Mouse (Mus musculus) brain, embryonic 14.5 days (tissue): ENCODE results near the gene Gipc2. TPM values are rescaled to one million over a fixed set of nuclear protein-coding genes. Genes with fewer than 3 reads are reported as not detected.
A peak's percentile ranks its signal among the peaks of the same experiment; 100 is the strongest.

Experiments
- DNase-seq: peaks from one replicate; pipeline ENCODE4 v3.0.0-alpha.2; 2011; ENCODE audit warnings: low read depth
- CTCF ChIP-seq: fragments of 200-500 bp; IDR thresholded peaks from 2 replicates; pipeline ENCODE4 v1.5.1; 2012; ENCODE audit warnings: inconsistent platforms, mild to moderate bottlenecking, moderate library complexity, borderline replicate concordance; ENCODE audit not compliant: insufficient read depth, insufficient read length; ENCODE audit errors: extremely low read depth
- POLR2A ChIP-seq: fragments of 200-500 bp; IDR thresholded peaks from 2 replicates; pipeline ENCODE4 v1.6.1; 2012; ENCODE audit warnings: mild to moderate bottlenecking, inconsistent platforms, borderline replicate concordance; ENCODE audit not compliant: poor library complexity, insufficient read depth, insufficient read length, severe bottlenecking; ENCODE audit errors: extremely low read depth
- polyA plus RNA-seq: library from polyadenylated mRNA; depleted of rRNA; stranded (reverse); fragments of >200 nt; gene quantifications from 2 replicates; pipeline ENCODE4 v1.2.3, GENCODE M21; 2012

Gipc2 gene
- polyA plus RNA-seq, 1 experiment: 6.0 TPM

- TF ChIP-seq POLR2A: no peak
- DNase-seq: peak; percentile 48
These were observed 43.9 kb downstream of the Gipc2 start for GRCm38 (mm10) chr3:152122101-152122500.

GRCm38 (mm10) chr3:152121169-152122009, 44.6 kb downstream of the Gipc2 start:
- TF ChIP-seq POLR2A: no peak
- no peak for TF ChIP-seq CTCF
- no peak for DNase-seq

GRCm38 (mm10) chr3:152119987-152120386, 46.0 kb downstream of the Gipc2 start:
- DNase-seq: no peak
- TF ChIP-seq POLR2A (no peak), CTCF (no peak)

- TF ChIP-seq CTCF (no peak), POLR2A (no peak)
- DNase-seq: no peak
These were observed 48.1 kb downstream of the Gipc2 start for GRCm38 (mm10) chr3:152117941-152118340.

DNA sequence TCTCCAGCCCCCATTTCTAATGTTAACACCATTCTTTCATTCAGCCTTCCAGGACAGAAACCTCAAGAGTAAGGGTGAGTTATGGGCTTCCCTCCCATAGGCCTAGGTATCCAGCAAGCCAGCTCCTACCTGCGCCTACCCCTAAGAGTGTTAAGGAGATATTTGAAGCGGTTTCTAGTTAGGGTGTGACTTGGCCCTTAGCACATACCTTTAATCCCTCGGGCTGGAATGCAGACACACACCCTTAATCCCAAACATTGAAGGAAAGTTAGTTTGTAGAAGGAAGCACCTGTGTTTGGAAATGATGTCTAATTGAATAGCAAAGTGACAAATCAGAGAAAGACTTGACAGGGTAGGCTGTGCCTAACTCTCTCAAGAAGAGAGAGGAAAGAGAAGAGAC, 49.9 kb downstream of the Gipc2 start:
- TF ChIP-seq POLR2A (no peak), CTCF (no peak)
- DNase-seq: no peak

DNA sequence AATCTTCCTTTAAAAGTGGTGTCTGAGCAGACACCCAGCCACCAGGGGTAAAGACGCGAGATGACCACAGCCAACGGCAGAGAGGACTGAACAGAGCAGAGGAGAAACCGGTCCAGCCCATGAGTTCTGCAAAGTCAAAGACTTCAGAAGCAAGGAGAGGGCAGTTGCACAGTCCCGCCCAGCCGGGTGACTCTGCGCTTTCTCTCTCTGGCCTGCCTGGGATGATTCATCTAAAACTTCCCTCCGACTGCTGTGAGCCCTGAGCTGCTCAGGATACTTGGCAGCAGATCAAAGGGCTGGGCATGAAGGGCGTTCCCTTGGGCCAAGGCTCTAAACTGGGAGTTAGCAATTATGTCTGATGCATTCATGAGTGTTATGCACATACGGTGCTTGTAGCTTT, 51.2 kb downstream of the Gipc2 start:
- TF ChIP-seq CTCF: no peak
- no peak for TF ChIP-seq POLR2A
- peak; percentile 88 for DNase-seq

DNA sequence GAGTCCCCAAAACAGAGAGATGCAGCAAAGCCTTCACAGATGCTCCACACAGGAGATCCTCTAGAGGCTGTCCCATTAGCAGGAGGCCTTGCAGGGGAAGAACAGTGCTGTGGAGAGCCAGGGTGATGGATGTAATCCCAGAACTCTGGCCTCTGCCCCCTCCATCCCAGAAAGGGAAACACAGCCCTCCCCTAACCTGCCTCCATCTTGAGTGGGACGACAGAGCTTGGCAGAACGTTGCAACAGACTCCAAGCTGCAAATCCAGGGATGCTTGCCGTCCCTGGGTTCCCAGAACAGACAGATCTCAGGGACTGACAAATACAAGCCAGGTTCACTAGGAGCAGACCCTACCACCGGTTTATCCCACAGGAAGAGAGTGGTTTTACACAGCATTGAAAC, 51.8 kb downstream of the Gipc2 start:
- no peak for DNase-seq
- TF ChIP-seq CTCF: no peak
- TF ChIP-seq POLR2A: no peak

DNA sequence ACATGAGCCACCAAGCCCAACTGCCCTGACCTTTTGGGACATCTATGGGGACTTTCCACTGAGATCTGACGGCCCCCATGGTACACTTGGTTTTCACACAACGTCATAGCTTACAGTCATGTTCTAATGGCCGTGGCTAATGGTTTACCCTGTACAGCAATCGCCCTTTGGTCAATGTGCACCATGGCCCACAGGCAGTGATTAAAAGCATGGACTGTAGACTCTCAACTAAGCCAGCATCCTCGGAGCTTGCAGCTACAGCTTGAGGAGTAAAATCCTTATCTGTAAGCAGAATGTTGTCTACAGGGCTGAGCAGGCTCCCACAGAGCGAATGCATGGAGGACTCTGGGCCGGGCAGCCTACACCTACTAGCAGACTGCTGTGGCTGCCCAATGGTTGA, 52.5 kb downstream of the Gipc2 start:
- no peak for DNase-seq
- TF ChIP-seq POLR2A: no peak
- TF ChIP-seq CTCF: no peak

DNA sequence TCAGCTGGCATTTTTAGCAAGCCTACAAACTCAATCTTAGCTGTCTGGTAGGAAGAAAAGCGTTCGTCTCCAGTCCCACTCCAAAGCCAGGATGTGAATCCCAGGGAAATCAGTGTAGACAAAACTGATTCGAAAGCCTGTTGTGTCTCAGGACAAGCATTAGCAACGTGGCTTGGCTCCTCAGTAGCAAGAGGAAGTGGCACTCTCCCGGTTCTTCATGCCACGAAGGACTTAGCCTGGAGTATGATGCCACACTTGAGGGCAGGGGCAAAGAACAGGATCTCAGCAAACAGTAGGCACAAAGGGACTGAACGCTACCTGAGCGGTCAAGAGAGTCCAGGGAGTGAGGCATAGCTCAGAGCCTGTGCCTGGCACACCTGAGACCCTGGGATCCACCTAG, 53.4 kb downstream of the Gipc2 start:
- DNase-seq: no peak
- no peak for TF ChIP-seq CTCF
- no peak for TF ChIP-seq POLR2A

- TF ChIP-seq CTCF: no peak
- no peak for TF ChIP-seq POLR2A
These were observed 54.5 kb downstream of the Gipc2 start for GRCm38 (mm10) chr3:152111482-152111881.

GRCm38 (mm10) chr3:152111081-152111480, 54.9 kb downstream of the Gipc2 start:
- TF ChIP-seq CTCF: peak; percentile 80
- TF ChIP-seq POLR2A: no peak
- DNase-seq: peak; percentile 88

More at GRCm38 (mm10) chr3:152111482-152111881, 54.5 kb downstream of the Gipc2 start:
- no peak for DNase-seq

DNA sequence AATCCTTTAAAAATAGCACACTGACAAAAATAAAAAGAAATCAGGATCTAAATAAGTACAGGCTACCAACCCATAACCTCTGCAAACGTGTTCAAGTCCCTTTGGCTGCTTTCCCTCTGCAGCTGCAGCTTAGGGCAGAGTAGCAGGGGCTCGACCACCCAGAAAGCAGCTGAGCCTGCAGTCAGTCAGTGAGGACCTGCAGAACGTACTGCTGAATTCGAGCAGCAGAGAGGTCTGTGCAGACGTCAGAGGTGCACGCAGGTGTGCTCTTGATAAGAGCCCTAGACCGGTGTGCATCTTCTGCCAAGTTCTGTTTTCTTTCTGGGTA, 56.8 kb downstream of the Gipc2 start:
- TF ChIP-seq CTCF (no peak), POLR2A (no peak)
- DNase-seq: peak; percentile 43
